16 mouse cellular contexts compared by ENCODE assay signal in the genomic region with DNA sequence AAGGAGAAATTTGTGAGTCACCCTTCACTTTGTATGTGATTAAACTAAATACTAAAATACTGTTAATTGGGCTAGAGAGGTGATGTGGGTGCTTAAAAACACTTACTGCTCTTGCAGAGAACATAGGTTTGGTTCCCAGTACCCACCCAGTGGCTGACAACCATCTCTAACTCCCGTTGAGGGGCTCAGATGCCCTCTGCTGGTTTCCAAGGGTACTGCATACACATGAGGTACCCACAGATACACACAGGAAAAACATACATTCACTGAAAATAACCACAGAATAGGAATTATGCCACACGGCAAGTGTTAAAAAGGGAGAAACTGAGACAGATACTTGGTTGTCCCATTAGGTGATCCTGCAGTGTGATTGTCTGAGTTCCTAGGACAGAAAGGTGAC. TPM values are rescaled to one million over a fixed set of nuclear protein-coding genes. Genes with fewer than 3 reads are reported as not detected.
DNase-seq lines count a peak whose midpoint lies in the region; ATAC-seq and TF ChIP-seq lines count a peak whose summit lies in the region.
"Had no signal": no experiment of that assay in that cellular context is flagged by ENCODE, and none has a peak within 500 bp of the region (broad histone marks: within the 10 kb centered on the region; RNA-seq: fewer than 3 reads in every experiment).

No protein-coding gene starts in this region.

- no peaks in the 10 kb centered on the region for H3K9me3 ChIP-seq in intestine, postnatal 0 days (ENCODE audit: control insufficient read depth)
- no peaks in the 10 kb centered on the region for H3K9me3 ChIP-seq in intestine, embryonic 16.5 days (ENCODE audit: control insufficient read depth, low read length)
- no peaks in the 10 kb centered on the region for H3K9me3 ChIP-seq in lung, postnatal 0 days (ENCODE audit: low read length)
- H3K9me3 ChIP-seq in G1E (replicated peaks), result no peaks in the 10 kb centered on the region
- H3K9me3 ChIP-seq: midbrain, embryonic 12.5 days had no signal

- H3K4me1 ChIP-seq in intestine, postnatal 0 days (replicated peaks; ENCODE audit: control insufficient read depth, insufficient read depth, low read length), result no peaks in the 10 kb centered on the region
- peaks cover 5% of the 10 kb centered on the region for H3K4me1 ChIP-seq in intestine, embryonic 16.5 days (ENCODE audit: control insufficient read depth, insufficient read depth, low read length)
- H3K4me1 ChIP-seq in lung, postnatal 0 days (ENCODE audit: insufficient read depth, low read depth, low read length), result 0 out of 2 replicates have a peak, but pooled peaks cover 5% of the 10 kb centered on the region
- no peaks in the 10 kb centered on the region for H3K4me1 ChIP-seq in G1E (ENCODE audit: insufficient read depth, low read depth, low read length)

- intact Hi-C loops in gastrocnemius, postnatal 14 days (cut with DNase I; ENCODE audit: low total_unique reads), result no loop called here

- H3K4me3 ChIP-seq in intestine, postnatal 0 days (ENCODE audit: low read depth, low read length), result no peak overlapping the region
- no peak overlapping the region for H3K4me3 ChIP-seq in intestine, embryonic 16.5 days (ENCODE audit: low read length)
- H3K4me3 ChIP-seq in lung, postnatal 0 days (ENCODE audit: low read depth, low read length), result no peak overlapping the region
- no peak overlapping the region for H3K4me3 ChIP-seq in G1E (ENCODE audit: low read depth, low read length)
- H3K4me3 ChIP-seq: erythroblast, embryonic 14.5 days; limb, embryonic 12.5 days; midbrain, embryonic 12.5 days had no signal

- H3K4me2 ChIP-seq in intestine, postnatal 0 days (replicated peaks; ENCODE audit: low read depth), result no peak overlapping the region
- no peak overlapping the region for H3K4me2 ChIP-seq in intestine, embryonic 16.5 days (ENCODE audit: low read depth, low read length)
- H3K4me2 ChIP-seq in lung, postnatal 0 days (replicated peaks; ENCODE audit: low read depth, low read length), result no peak overlapping the region
- H3K4me2 ChIP-seq: limb, embryonic 12.5 days; midbrain, embryonic 12.5 days had no signal

- WGBS in intestine, postnatal 0 days, result 89% methylated on average over 2 of the region's 2 CpGs
- 89% methylated on average over 2 of the region's 2 CpGs for WGBS in intestine, embryonic 16.5 days
- 83% methylated on average over 2 of the region's 2 CpGs for WGBS in lung, postnatal 0 days

- TF ChIP-seq EP300 in lung, postnatal 0 days (IDR thresholded peaks at IDR 0.05), result no peak

- no peak for DNase-seq in lung, postnatal 0 days (ENCODE audit: low spot score)
- DNase-seq in lung, postnatal 4 days, result no peak
- DNase-seq in G1E (ENCODE audit: low spot score), result no peak
- DNase-seq in induced T-regulatory cell, adult 2 months (ENCODE audit: low read depth), result peak; percentile 32
- DNase-seq in layer of hippocampus, adult 18-20 months (ENCODE audit: low spot score in 2 of 2), result no peak
- DNase-seq in gastrocnemius, postnatal 14 days, result no peak
- DNase-seq: cerebellum, adult 8-10 months; kidney, postnatal 14 days had no signal

- H3K27ac ChIP-seq in intestine, postnatal 0 days (ENCODE audit: low read depth, low read length), result no peak overlapping the region
- H3K27ac ChIP-seq in intestine, embryonic 16.5 days (ENCODE audit: low read length), result no peak overlapping the region
- H3K27ac ChIP-seq in lung, postnatal 0 days (ENCODE audit: low read length), result no peak overlapping the region
- H3K27ac ChIP-seq: limb, embryonic 12.5 days; midbrain, embryonic 12.5 days had no signal

- H3K36me3 ChIP-seq in intestine, postnatal 0 days (ENCODE audit: control insufficient read depth, insufficient read depth), result no peaks in the 10 kb centered on the region
- no peaks in the 10 kb centered on the region for H3K36me3 ChIP-seq in intestine, embryonic 16.5 days (ENCODE audit: control insufficient read depth, insufficient read depth, low read length)
- no peaks in the 10 kb centered on the region for H3K36me3 ChIP-seq in lung, postnatal 0 days (ENCODE audit: insufficient read depth, low read length)
- H3K36me3 ChIP-seq in G1E (replicated peaks), result no peaks in the 10 kb centered on the region
- H3K36me3 ChIP-seq: midbrain, embryonic 12.5 days had no signal

- ATAC-seq in intestine, postnatal 0 days, result no peak
- no peak for ATAC-seq in intestine, embryonic 16.5 days
- no peak for ATAC-seq in lung, postnatal 0 days
- no peak for ATAC-seq in G1E (ENCODE audit: extremely low read depth, insufficient number of reproducible peaks, low FRiP score, poor library complexity, severe bottlenecking)

- no peak overlapping the region for H3K9ac ChIP-seq in intestine, postnatal 0 days (ENCODE audit: low read depth, low read length)
- no peak overlapping the region for H3K9ac ChIP-seq in intestine, embryonic 16.5 days (ENCODE audit: low read depth, low read length)
- H3K9ac ChIP-seq in lung, postnatal 0 days (replicated peaks; ENCODE audit: low read depth), result no peak overlapping the region
- H3K9ac ChIP-seq: limb, embryonic 12.5 days; midbrain, embryonic 12.5 days had no signal

- TF ChIP-seq CTCF in intestine, postnatal 0 days (IDR thresholded peaks at IDR 0.05; ENCODE audit: low read depth), result peak; percentile 46
- peak; percentile 48 for TF ChIP-seq CTCF in lung, postnatal 0 days (IDR thresholded peaks at IDR 0.05)
- peak; percentile 31; the same call in 1 of the 2 replicates for TF ChIP-seq CTCF in G1E (IDR thresholded peaks at IDR 0.05; ENCODE audit: low read depth, low read length)

- no peaks in the 10 kb centered on the region for H3K27me3 ChIP-seq in intestine, postnatal 0 days (replicated peaks; ENCODE audit: control insufficient read depth, insufficient read depth, low read length)
- no peaks in the 10 kb centered on the region for H3K27me3 ChIP-seq in intestine, embryonic 16.5 days (replicated peaks; ENCODE audit: control insufficient read depth, insufficient read depth, low read length)
- no peaks in the 10 kb centered on the region for H3K27me3 ChIP-seq in lung, postnatal 0 days (replicated peaks; ENCODE audit: insufficient read depth, low read length)
- H3K27me3 ChIP-seq in G1E (ENCODE audit: insufficient read depth, low read length), result peaks cover 15% of the 10 kb centered on the region

RNA-seq across cellular contexts. Expression of gene Wfdc2, which starts 4.8 kb away (rescaled TPM):
- 6.5 and 11.9 TPM in 2 replicates for polyA plus RNA-seq in intestine, postnatal 0 days (2015; fragmentation: Nextera tagmentation; extraction: Ambion mirVana)
- 36.8 and 42.4 TPM in 2 replicates for polyA plus RNA-seq in intestine, embryonic 16.5 days (2015; fragmentation: Nextera tagmentation; extraction: Ambion mirVana)
- 1,345 and 1,354 TPM in 2 replicates for polyA plus RNA-seq in lung, postnatal 0 days (2015; fragmentation: Nextera tagmentation; extraction: Ambion mirVana)
- not detected in 2 replicates for total RNA-seq in G1E (2014; fragmentation: Nextera tagmentation)
- total RNA-seq in G1E (2017), result not detected in 2 replicates
- polyA plus RNA-seq in G1E (2012), result not detected in 2 replicates
- under 1 TPM; 0.67 to 0.96 TPM for total RNA-seq in layer of hippocampus, adult 18-20 months (2021)
- total RNA-seq in gastrocnemius, postnatal 14 days (2021), result not detected
- total RNA-seq: granulocyte monocyte progenitor cell, adult 5-6 weeks had no signal
- polyA plus RNA-seq: erythroblast, embryonic 14.5 days had no signal

RNA-seq across cellular contexts. Expression of gene Spint3, which starts 6.3 kb away (rescaled TPM):
- polyA plus RNA-seq in intestine, postnatal 0 days (2015; fragmentation: Nextera tagmentation; extraction: Ambion mirVana), result not detected in 2 replicates
- polyA plus RNA-seq in intestine, embryonic 16.5 days (2015; fragmentation: Nextera tagmentation; extraction: Ambion mirVana), result not detected in 2 replicates
- not detected in 2 replicates for polyA plus RNA-seq in lung, postnatal 0 days (2015; fragmentation: Nextera tagmentation; extraction: Ambion mirVana)
- total RNA-seq in G1E (2014; fragmentation: Nextera tagmentation), result not detected in 2 replicates
- not detected in 2 replicates for total RNA-seq in G1E (2017)
- polyA plus RNA-seq in G1E (2012), result not detected in 2 replicates
- not detected for total RNA-seq in layer of hippocampus, adult 18-20 months (2021)
- not detected for total RNA-seq in gastrocnemius, postnatal 14 days (2021)
- total RNA-seq: granulocyte monocyte progenitor cell, adult 5-6 weeks had no signal
- polyA plus RNA-seq: erythroblast, embryonic 14.5 days; frontal cortex, adult 2 months; heart, postnatal 0 days; limb, embryonic 12.5 days; midbrain, embryonic 12.5 days had no signal

RNA-seq across cellular contexts. Expression of gene Wfdc6a, which starts 18.2 kb away (rescaled TPM):
- polyA plus RNA-seq in intestine, postnatal 0 days (2015; fragmentation: Nextera tagmentation; extraction: Ambion mirVana), result 0.14 TPM in 1 of 2 replicates, not detected in the other
- 0.59 and 1.4 TPM in 2 replicates for polyA plus RNA-seq in intestine, embryonic 16.5 days (2015; fragmentation: Nextera tagmentation; extraction: Ambion mirVana)
- polyA plus RNA-seq in lung, postnatal 0 days (2015; fragmentation: Nextera tagmentation; extraction: Ambion mirVana), result 0.93 and 1.0 TPM in 2 replicates
- total RNA-seq in G1E (2014; fragmentation: Nextera tagmentation) (not detected in 2 replicates), G1E (2017) (not detected in 2 replicates)
- polyA plus RNA-seq in G1E (2012), result not detected in 2 replicates
- not detected for total RNA-seq in layer of hippocampus, adult 18-20 months (2021)
- total RNA-seq in gastrocnemius, postnatal 14 days (2021), result not detected
- total RNA-seq: granulocyte monocyte progenitor cell, adult 5-6 weeks had no signal
- polyA plus RNA-seq: erythroblast, embryonic 14.5 days; limb, embryonic 12.5 days; midbrain, embryonic 12.5 days had no signal

RNA-seq across cellular contexts. Expression of gene Eppin, which starts 26.4 kb away (rescaled TPM):
- polyA plus RNA-seq in intestine, postnatal 0 days (2015; fragmentation: Nextera tagmentation; extraction: Ambion mirVana), result not detected in 2 replicates
- polyA plus RNA-seq in intestine, embryonic 16.5 days (2015; fragmentation: Nextera tagmentation; extraction: Ambion mirVana), result not detected in 2 replicates
- polyA plus RNA-seq in lung, postnatal 0 days (2015; fragmentation: Nextera tagmentation; extraction: Ambion mirVana), result not detected in 2 replicates
- total RNA-seq in G1E (2014; fragmentation: Nextera tagmentation), result not detected in 2 replicates
- not detected in 2 replicates for total RNA-seq in G1E (2017)
- not detected in 2 replicates for polyA plus RNA-seq in G1E (2012)
- total RNA-seq in layer of hippocampus, adult 18-20 months (2021), result not detected
- total RNA-seq in gastrocnemius, postnatal 14 days (2021), result not detected
- total RNA-seq: granulocyte monocyte progenitor cell, adult 5-6 weeks had no signal
- polyA plus RNA-seq: erythroblast, embryonic 14.5 days; frontal cortex, adult 2 months; heart, postnatal 0 days; limb, embryonic 12.5 days; midbrain, embryonic 12.5 days had no signal

RNA-seq across cellular contexts. Expression of gene Wfdc6b, which starts 46.3 kb away (rescaled TPM):
- not detected in 2 replicates for polyA plus RNA-seq in intestine, postnatal 0 days (2015; fragmentation: Nextera tagmentation; extraction: Ambion mirVana)
- polyA plus RNA-seq in intestine, embryonic 16.5 days (2015; fragmentation: Nextera tagmentation; extraction: Ambion mirVana), result not detected in 2 replicates
- 0.90 and 1.3 TPM in 2 replicates for polyA plus RNA-seq in lung, postnatal 0 days (2015; fragmentation: Nextera tagmentation; extraction: Ambion mirVana)
- total RNA-seq in G1E (2014; fragmentation: Nextera tagmentation) (not detected in 2 replicates), G1E (2017) (not detected in 2 replicates)
- not detected in 2 replicates for polyA plus RNA-seq in G1E (2012)
- total RNA-seq in layer of hippocampus, adult 18-20 months (2021), result not detected
- not detected for total RNA-seq in gastrocnemius, postnatal 14 days (2021)
- total RNA-seq: granulocyte monocyte progenitor cell, adult 5-6 weeks had no signal
- polyA plus RNA-seq: erythroblast, embryonic 14.5 days; frontal cortex, adult 2 months; heart, postnatal 0 days; limb, embryonic 12.5 days; midbrain, embryonic 12.5 days had no signal

Comparison
In these comparisons a context has a peak if more than half of its experiments do, and no peak if none do; other contexts are left out.
1. RNA of gene Wfdc2, which starts 4.8 kb away (polyA plus RNA-seq): 1,345 to 1,354 TPM in lung, postnatal 0 days; 36.8 to 42.4 TPM in intestine, embryonic 16.5 days, 6.5 to 11.9 TPM in intestine, postnatal 0 days and not detected in G1E; every median in the first group is over 10 times any median in the second.
2. Peak in every context shown above with its lines, with median percentiles within 50 percentile points of each other: CTCF ChIP-seq.